Mouse (Mus musculus) liver, embryonic 11.5 days (tissue): ENCODE results near the gene Gm12248. TPM values are rescaled to one million over a fixed set of nuclear protein-coding genes. Genes with fewer than 3 reads are reported as not detected.
A peak's percentile ranks its signal among the peaks of the same experiment; 100 is the strongest.
"Not testable (repeated sequence)": the region's sequence is repeated elsewhere in the genome, so short reads cannot be mapped to it uniquely, and the experiment has no call there.

Source experiments
- ATAC-seq: fragments of 200-750 bp; cut with Nextera tagmentation; replicated peaks from 2 replicates; pipeline ENCODE4 v1.8.0; 2017; ENCODE audit warnings: moderate number of reproducible peaks, mild to moderate bottlenecking, moderate TSS enrichment, moderate library complexity; ENCODE audit not compliant: low FRiP score
- DNase-seq: peaks from one replicate; pipeline ENCODE4 v3.0.0-alpha.2; 2017; ENCODE audit warnings: low spot score
- H3K27ac ChIP-seq: fragments of 300-500 bp; sonication (generic); 2 replicates; pipeline ENCODE4 v1.5.1; 2014; ENCODE audit warnings: mild to moderate bottlenecking, low read depth, low read length, control low read depth
- H3K27me3 ChIP-seq: fragments of 300-500 bp; sonication (generic); replicated peaks from 2 replicates; pipeline ENCODE4 v1.6.1; 2014; ENCODE audit warnings: low read length, mixed read lengths; ENCODE audit not compliant: control insufficient read depth, insufficient read depth
- H3K36me3 ChIP-seq: fragments of 300-500 bp; sonication (generic); 2 replicates; pipeline ENCODE4 v1.6.1; 2014; ENCODE audit warnings: mild to moderate bottlenecking, low read length, moderate library complexity, mixed read lengths; ENCODE audit not compliant: control insufficient read depth, insufficient read depth
- H3K4me1 ChIP-seq: fragments of 300-500 bp; sonication (generic); replicated peaks from 2 replicates; pipeline ENCODE4 v1.6.1; 2014; ENCODE audit warnings: low read length, mixed read lengths; ENCODE audit not compliant: control insufficient read depth, insufficient read depth
- H3K4me2 ChIP-seq: fragments of 300-500 bp; sonication (generic); 2 replicates; pipeline ENCODE4 v1.6.1; 2014; ENCODE audit warnings: mild to moderate bottlenecking, control low read depth, moderate library complexity
- H3K4me3 ChIP-seq: fragments of 300-500 bp; sonication (generic); 2 replicates; pipeline ENCODE4 v1.5.1; 2014; ENCODE audit warnings: low read depth, low read length, control low read depth
- H3K9ac ChIP-seq: fragments of 300-500 bp; sonication (generic); 2 replicates; pipeline ENCODE4 v1.6.1; 2014; ENCODE audit warnings: low read depth, low read length, control low read depth
- H3K9me3 ChIP-seq: fragments of 300-500 bp; sonication (generic); 2 replicates; pipeline ENCODE4 v1.6.1; 2016; ENCODE audit warnings: low read length, inconsistent platforms, mixed read lengths; ENCODE audit not compliant: control insufficient read depth
- WGBS: fragments of 180-500 bp; shearing (Covaris S2); extraction: QIAGEN DNeasy Blood & Tissue Kit; methylation state at CpG from one replicate; pipeline ENCODE4 v1.1.7; 2014; 5-methylcytosine and 5-hydroxymethylcytosine counted together
- polyA plus RNA-seq: library from polyadenylated mRNA; unstranded; fragments of >200 nt; fragmentation: Nextera tagmentation; extraction: Ambion mirVana; gene quantifications from 2 replicates; pipeline ENCODE4 v1.2.1, GENCODE M21; 2014

The Gm12248 gene
- polyA plus RNA-seq, 1 experiment from 2014 or later, result not detected

DNA sequence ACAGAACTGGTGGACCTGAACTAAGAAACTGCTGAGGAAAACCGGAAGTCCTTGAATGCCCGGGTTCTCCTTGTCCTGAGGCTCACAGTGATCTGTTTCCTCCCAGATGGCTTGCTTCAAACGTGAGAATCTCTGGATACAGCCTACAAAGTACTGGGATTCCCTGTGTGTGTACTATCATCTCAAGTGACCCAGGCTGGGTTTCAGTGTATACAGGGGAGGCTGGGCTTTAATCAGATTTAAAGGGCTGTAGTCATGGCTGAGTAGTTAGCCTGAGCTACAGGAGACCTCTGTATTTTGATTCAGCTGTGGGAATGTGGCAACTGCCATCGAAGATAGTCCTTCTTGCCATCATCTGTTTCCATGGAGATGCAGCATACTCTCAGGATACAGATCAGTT lies 15.7 kb downstream of the Gm12248 start:
- DNase-seq, result no peak
- Histone ChIP-seq H3K27ac (no peak overlapping the region), H3K4me2 (no peak overlapping the region), H3K9me3 (no peaks in the 10 kb centered on the region), H3K9ac (no peak overlapping the region), H3K4me1 (no peaks in the 10 kb centered on the region), H3K27me3 (no peaks in the 10 kb centered on the region), H3K36me3 (no peaks in the 10 kb centered on the region), H3K4me3 (no peak overlapping the region)
- ATAC-seq, result no peak
- WGBS, result 69% methylated on average over 4 of the region's 4 CpGs

- Histone ChIP-seq H3K9me3 (no peaks in the 10 kb centered on the region), H3K9ac (no peak overlapping the region), H3K27ac (no peak overlapping the region), H3K4me1 (no peaks in the 10 kb centered on the region), H3K4me3 (no peak overlapping the region), H3K36me3 (no peaks in the 10 kb centered on the region), H3K27me3 (no peaks in the 10 kb centered on the region), H3K4me2 (no peak overlapping the region)
- ATAC-seq (no peak), DNase-seq (no peak)
- 74% methylated on average over 3 of the region's 3 CpGs for WGBS
Observed at GRCm38 (mm10) chr11:58072978-58073377, 20.0 kb downstream of the Gm12248 start.

DNA sequence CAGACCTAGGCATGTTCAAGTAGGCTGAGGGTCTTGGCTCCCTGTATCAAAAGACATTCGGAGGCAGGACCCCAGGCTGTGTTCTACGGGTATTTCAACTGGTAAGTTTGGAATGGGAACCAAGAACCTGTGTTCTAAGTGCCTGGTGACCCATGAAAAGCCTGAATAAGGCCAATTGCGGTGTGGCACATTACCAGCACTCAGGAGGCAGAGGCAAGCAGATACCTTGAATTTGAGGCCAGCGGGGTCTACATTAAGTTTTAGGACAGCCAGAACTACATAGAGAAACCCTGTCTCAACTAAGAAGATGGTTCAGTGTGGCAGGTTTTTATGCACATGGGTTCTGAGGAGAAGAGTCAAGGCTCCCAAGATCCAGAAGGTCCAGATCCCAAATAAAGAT lies 27.9 kb downstream of the Gm12248 start:
- no peak for DNase-seq
- WGBS, result 87% methylated on average over 4 of the region's 4 CpGs
- no peak overlapping the region for H3K9ac ChIP-seq

DNA sequence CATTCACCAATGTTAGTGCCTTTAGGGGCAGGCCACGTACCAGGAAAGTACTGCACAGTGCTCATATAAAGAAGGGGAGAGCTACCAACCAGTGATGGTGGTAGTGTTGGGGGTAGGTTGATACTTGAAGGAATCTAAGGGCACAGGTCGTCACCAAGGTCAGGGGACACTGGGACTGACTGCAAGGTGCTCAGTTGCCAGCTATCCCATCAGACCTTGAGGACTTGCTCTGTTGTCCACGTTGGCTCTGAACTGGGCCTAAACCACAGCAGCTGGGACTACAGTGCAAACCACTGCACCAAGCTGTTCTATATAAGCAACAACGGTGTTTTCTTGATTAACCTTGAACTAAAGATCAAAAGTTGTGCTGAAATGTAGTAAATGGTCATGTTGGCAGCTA lies 30.3 kb downstream of the Gm12248 start:
- Histone ChIP-seq H3K27ac (no peak overlapping the region), H3K9me3 (no peaks in the 10 kb centered on the region), H3K4me3 (no peak overlapping the region), H3K4me2 (no peak overlapping the region), H3K36me3 (peaks cover 21% of the 10 kb centered on the region), H3K9ac (no peak overlapping the region), H3K4me1 (no peaks in the 10 kb centered on the region), H3K27me3 (no peaks in the 10 kb centered on the region)
- DNase-seq (no peak), ATAC-seq (no peak)
- 86% methylated on average over 4 of the region's 4 CpGs for WGBS

More for the DNA sequence above, 27.9 kb downstream of the Gm12248 start:
- ATAC-seq, result no peak
- Histone ChIP-seq H3K9me3 (no peaks in the 10 kb centered on the region), H3K4me1 (no peaks in the 10 kb centered on the region), H3K4me2 (no peak overlapping the region), H3K4me3 (no peak overlapping the region), H3K27me3 (no peaks in the 10 kb centered on the region), H3K27ac (no peak overlapping the region), H3K36me3 (peaks cover 11% of the 10 kb centered on the region)

GRCm38 (mm10) chr11:58061218-58061617 lies 31.7 kb downstream of the Gm12248 start:
- not testable (repeated sequence) for H3K4me3 ChIP-seq, DNase-seq, H3K9ac ChIP-seq, H3K4me1 ChIP-seq, H3K4me2 ChIP-seq, H3K27ac ChIP-seq, ATAC-seq, H3K27me3 ChIP-seq, H3K9me3 ChIP-seq
- peaks cover 34% of the 10 kb centered on the region for H3K36me3 ChIP-seq
- 94% methylated on average over 3 of the region's 4 CpGs for WGBS

DNA sequence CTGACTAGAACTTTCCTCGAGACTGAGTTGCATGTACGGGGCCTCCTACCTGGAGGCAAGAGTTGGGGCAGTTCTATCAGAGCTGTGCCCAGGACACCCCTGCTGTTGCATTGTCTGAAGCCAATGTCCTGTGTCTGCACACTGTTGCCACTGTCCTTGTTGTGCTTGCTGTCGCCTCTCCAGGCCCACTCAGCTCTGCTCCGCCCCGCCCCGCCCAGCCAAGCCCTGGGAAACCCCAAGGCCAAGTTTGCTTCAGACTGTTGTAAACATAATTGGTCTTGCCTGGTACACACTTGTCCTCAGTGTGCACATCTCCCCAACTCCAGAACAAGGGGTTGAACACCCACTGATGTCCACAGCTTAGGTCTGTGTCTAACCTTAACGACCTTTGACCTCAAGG lies 33.2 kb downstream of the Gm12248 start:
- not testable (repeated sequence) for H3K27ac ChIP-seq, H3K9me3 ChIP-seq, H3K4me2 ChIP-seq, H3K4me3 ChIP-seq, H3K4me1 ChIP-seq, H3K27me3 ChIP-seq, H3K9ac ChIP-seq, DNase-seq
- peaks cover 46% of the 10 kb centered on the region for H3K36me3 ChIP-seq
- WGBS, result 96% methylated on average over 7 of the region's 7 CpGs
- peak; percentile 22; the same call in 1 of the 2 replicates for ATAC-seq

DNA sequence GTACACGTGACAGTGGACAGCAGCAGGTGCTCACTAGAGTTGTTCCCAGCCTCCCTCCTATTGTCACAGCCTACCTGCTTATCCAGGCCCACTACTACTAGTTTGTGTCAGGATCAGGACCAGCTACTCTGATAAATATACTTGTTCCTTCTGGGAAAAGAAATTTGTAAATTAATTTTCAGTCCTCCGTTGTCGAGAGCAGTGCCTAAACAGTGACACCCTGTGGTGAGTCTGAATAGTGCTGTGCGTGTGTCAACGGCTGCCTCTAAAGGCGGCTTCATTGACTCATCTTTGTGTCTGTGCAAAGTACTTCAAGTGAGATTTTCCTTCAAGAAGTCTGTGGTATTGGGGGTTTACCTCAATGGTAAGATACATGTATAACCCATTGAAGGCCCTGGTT lies 35.5 kb downstream of the Gm12248 start:
- no peak for DNase-seq
- H3K4me1 ChIP-seq, result no peaks in the 10 kb centered on the region

GRCm38 (mm10) chr11:58046438-58046837 lies 46.5 kb downstream of the Gm12248 start:
- no peak overlapping the region for H3K9ac ChIP-seq
- H3K9me3 ChIP-seq, result no peaks in the 10 kb centered on the region
- H3K4me1 ChIP-seq, result no peaks in the 10 kb centered on the region
- H3K4me3 ChIP-seq, result no peak overlapping the region
- no peak overlapping the region for H3K4me2 ChIP-seq
- ATAC-seq (no peak), DNase-seq (no peak)
- no peaks in the 10 kb centered on the region for H3K27me3 ChIP-seq
- no peak overlapping the region for H3K27ac ChIP-seq
- H3K36me3 ChIP-seq, result peaks cover 46% of the 10 kb centered on the region
- 79% methylated on average over 4 of the region's 4 CpGs for WGBS

More for the DNA sequence above, 35.5 kb downstream of the Gm12248 start:
- WGBS, result 76% methylated on average over 6 of the region's 6 CpGs
- no peak overlapping the region for H3K27ac ChIP-seq
- no peak overlapping the region for H3K4me3 ChIP-seq
- no peak overlapping the region for H3K4me2 ChIP-seq
- no peaks in the 10 kb centered on the region for H3K9me3 ChIP-seq
- no peak overlapping the region for H3K9ac ChIP-seq
- ATAC-seq, result no peak
- H3K27me3 ChIP-seq, result no peaks in the 10 kb centered on the region
- peaks cover 64% of the 10 kb centered on the region for H3K36me3 ChIP-seq

- Histone ChIP-seq H3K36me3 (peaks cover 18% of the 10 kb centered on the region), H3K9me3 (no peaks in the 10 kb centered on the region), H3K4me2 (no peak overlapping the region), H3K4me3 (no peak overlapping the region), H3K27ac (no peak overlapping the region), H3K9ac (no peak overlapping the region), H3K4me1 (peaks cover 4% of the 10 kb centered on the region; the same call in 1 of the 2 replicates), H3K27me3 (no peaks in the 10 kb centered on the region)
- no peak for ATAC-seq
- DNase-seq, result no peak
- WGBS, result 89% methylated on average over 5 of the region's 5 CpGs
Observed at GRCm38 (mm10) chr11:58042861-58043431, 50.0 kb downstream of the Gm12248 start.
